Mouse (Mus musculus): Measurements from ENCODE around the gene Sec16a. TPM values are rescaled to one million over a fixed set of nuclear protein-coding genes. Genes with fewer than 3 reads are reported as not detected.

The Sec16a gene
- polyA plus RNA-seq, 1 experiment from 2014 or later = 40.5 TPM

DNA sequence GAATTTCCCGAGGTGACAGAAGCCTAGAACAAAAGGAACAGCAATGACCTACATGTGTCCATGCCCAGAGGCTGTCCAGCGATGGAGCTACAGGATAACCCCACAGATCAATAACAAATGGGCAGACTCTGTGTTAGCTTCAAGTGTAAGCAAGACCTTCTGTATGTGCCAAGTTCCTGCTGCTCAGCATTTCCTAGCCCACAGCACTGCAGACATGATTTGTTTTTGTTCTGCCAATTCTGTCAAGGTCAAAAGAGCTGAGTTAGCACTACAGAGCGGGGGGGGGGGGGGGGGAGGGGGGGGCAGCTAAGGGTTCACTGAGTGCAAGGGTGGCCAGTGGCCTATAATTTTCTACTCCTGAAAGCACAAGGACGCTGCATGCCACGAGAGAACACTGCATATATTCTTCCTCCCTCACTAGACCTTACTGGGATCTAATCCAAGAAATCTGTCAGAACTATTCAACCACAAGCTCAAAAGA lies 34.0 kb downstream of the Sec16a start:
- no peak for DNase-seq (ENCODE audit: low spot score)
- no peak overlapping the region for H3K27ac ChIP-seq (ENCODE audit: low read depth, low read length)
- H3K9me3 ChIP-seq (ENCODE audit: control insufficient read depth, low read length) = no peaks in the 10 kb centered on the region
- H3K36me3 ChIP-seq (ENCODE audit: control insufficient read depth, insufficient read depth, low read length) = peaks cover 16% of the 10 kb centered on the region; the same call in 1 of the 2 replicates
- WGBS = 90% methylated on average over 4 of the region's 5 CpGs
- ATAC-seq (ENCODE audit: insufficient read depth, low FRiP score, low TSS enrichment) = no peak
- H3K27me3 ChIP-seq (ENCODE audit: control insufficient read depth, insufficient read depth, low read length) = no peaks in the 10 kb centered on the region
- no peak overlapping the region for H3K4me3 ChIP-seq (ENCODE audit: low read depth, low read length)
- H3K4me1 ChIP-seq (ENCODE audit: control insufficient read depth, insufficient read depth, low read length) = peaks cover 9% of the 10 kb centered on the region
- H3K4me2 ChIP-seq (ENCODE audit: low read depth) = no peak overlapping the region
- H3K9ac ChIP-seq (ENCODE audit: low read length) = no peak overlapping the region

DNA sequence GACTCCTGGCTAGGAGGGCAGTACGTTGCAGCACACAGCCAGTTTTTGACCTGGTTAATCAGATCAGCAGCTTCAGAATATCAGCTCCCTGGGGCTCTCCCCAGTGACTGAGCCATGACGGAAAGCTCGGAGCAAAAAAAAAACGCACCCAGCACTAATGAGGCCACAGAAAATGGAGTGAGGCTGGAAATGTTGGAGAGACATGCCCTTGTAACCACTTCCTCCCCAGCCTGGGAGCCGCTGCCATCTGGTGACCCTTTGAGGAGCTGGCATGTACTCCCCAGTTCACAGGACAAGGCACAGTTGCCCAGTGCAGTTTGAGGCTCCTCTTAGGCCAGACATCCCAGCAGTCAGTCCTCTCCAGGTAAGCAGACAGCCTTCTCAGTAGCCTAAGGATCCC lies 34.9 kb downstream of the Sec16a start:
- Histone ChIP-seq H3K36me3 (ENCODE audit: control insufficient read depth, insufficient read depth, low read length) (peaks cover 11% of the 10 kb centered on the region; the same call in 1 of the 2 replicates), H3K9ac (ENCODE audit: low read length) (no peak overlapping the region), H3K4me2 (ENCODE audit: low read depth) (no peak overlapping the region), H3K4me1 (ENCODE audit: control insufficient read depth, insufficient read depth, low read length) (peaks cover 13% of the 10 kb centered on the region), H3K4me3 (ENCODE audit: low read depth, low read length) (no peak overlapping the region), H3K27ac (ENCODE audit: low read depth, low read length) (no peak overlapping the region), H3K27me3 (ENCODE audit: control insufficient read depth, insufficient read depth, low read length) (no peaks in the 10 kb centered on the region), H3K9me3 (ENCODE audit: control insufficient read depth, low read length) (no peaks in the 10 kb centered on the region)
- DNase-seq (ENCODE audit: low spot score) (no peak), ATAC-seq (ENCODE audit: insufficient read depth, low FRiP score, low TSS enrichment) (no peak)
- 71% methylated on average over 5 of the region's 5 CpGs for WGBS

DNA sequence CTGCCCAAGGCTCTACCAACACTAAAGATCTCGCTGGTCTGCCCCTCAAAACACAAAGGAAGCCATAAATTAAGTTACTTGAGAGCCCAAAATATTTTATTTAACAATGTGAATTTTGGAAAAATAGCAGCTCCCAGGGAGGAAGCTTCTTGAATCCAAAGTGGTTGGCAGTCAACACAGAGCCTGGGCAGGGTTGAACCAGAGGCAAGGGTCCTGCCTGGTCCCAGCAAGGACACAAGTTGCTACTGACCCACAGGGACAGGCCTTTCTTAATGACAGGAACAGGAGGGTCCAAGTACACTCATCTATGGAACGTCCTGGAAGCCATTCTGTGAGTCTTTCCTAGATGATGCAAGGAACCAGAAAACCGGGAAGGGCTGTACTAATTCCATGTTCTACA lies 35.7 kb downstream of the Sec16a start:
- ATAC-seq (ENCODE audit: insufficient read depth, low FRiP score, low TSS enrichment) = peak; percentile 42; the same call in 1 of the 2 replicates
- Histone ChIP-seq H3K4me3 (ENCODE audit: low read depth, low read length) (peak overlapping the region; percentile 88; the same call in 1 of the 2 replicates), H3K36me3 (ENCODE audit: control insufficient read depth, insufficient read depth, low read length) (peaks cover 9% of the 10 kb centered on the region; the same call in 1 of the 2 replicates), H3K9me3 (ENCODE audit: control insufficient read depth, low read length) (no peaks in the 10 kb centered on the region), H3K27ac (ENCODE audit: low read depth, low read length) (no peak overlapping the region), H3K27me3 (ENCODE audit: control insufficient read depth, insufficient read depth, low read length) (no peaks in the 10 kb centered on the region), H3K4me2 (ENCODE audit: low read depth) (no peak overlapping the region), H3K9ac (ENCODE audit: low read length) (no peak overlapping the region), H3K4me1 (ENCODE audit: control insufficient read depth, insufficient read depth, low read length) (peaks cover 13% of the 10 kb centered on the region)
- no peak for DNase-seq (ENCODE audit: low spot score)
- WGBS = 57% methylated on average over 3 of the region's 3 CpGs

DNA sequence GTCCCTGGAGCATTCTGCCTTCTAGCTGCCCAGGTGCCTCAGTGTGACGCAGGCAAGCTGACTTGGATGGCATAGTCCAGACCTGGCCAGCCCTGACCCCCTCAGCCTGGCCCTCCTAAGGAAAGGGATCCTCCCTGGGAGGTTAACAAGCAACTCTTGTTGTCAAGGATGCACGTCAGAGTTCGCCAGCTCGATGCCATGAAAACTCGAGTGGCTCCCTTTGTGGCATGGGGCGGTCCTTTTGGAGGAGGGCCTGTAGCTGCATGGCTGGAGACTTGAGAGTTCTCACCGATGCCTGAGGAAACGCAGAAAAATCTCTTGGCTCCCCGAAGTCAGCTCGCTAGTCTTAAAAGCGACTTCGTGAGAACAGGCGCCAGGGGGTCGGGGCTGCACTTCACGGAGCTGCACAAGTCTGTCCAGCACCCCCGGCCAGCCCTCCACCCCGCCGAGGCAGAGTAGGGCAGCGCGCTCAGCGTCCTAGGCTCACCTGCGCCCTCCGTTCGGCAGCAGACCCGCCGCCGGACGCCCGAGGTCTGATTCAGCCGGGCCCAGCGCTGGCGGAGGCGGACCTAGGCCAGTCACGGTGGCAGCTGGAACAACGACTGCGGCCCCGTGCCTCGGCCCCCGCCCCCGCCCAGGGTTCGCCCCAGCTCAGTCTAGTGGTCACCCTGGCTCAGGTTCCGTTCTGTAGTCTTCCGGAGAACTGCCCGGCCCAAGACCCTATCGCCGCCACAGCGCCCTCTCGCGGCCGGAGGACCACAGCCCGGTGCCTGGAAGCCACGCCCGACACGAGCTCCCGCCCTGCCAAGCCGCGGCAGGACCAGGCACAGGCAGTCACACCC lies 36.3 kb downstream of the Sec16a start, which contains the start of gene Inpp5e:
Gene Inpp5e, minus strand, starts transcription at position 689 of the 842 bp plus-strand sequence.
- WGBS = under 1% methylated on average over 57 of the region's 57 CpGs
- ATAC-seq (ENCODE audit: insufficient read depth, low FRiP score, low TSS enrichment) = peak; percentile 96
- H3K9ac ChIP-seq (ENCODE audit: low read length) = peak within 1 kb of the TSS; percentile 95
- H3K9me3 ChIP-seq (ENCODE audit: control insufficient read depth, low read length) = no peaks in the 10 kb centered on the region
- peak; percentile 96 for DNase-seq (ENCODE audit: low spot score)
- peak within 1 kb of the TSS; percentile 83 for H3K4me2 ChIP-seq (ENCODE audit: low read depth)
- H3K36me3 ChIP-seq (ENCODE audit: control insufficient read depth, insufficient read depth, low read length) = peaks cover 9% of the 10 kb centered on the region; the same call in 1 of the 2 replicates
- peak within 1 kb of the TSS; percentile 67 for H3K27ac ChIP-seq (ENCODE audit: low read depth, low read length)
- no peaks in the 10 kb centered on the region for H3K27me3 ChIP-seq (ENCODE audit: control insufficient read depth, insufficient read depth, low read length)
- peak within 1 kb of the TSS; percentile 88 for H3K4me3 ChIP-seq (ENCODE audit: low read depth, low read length)
- H3K4me1 ChIP-seq (ENCODE audit: control insufficient read depth, insufficient read depth, low read length) = peaks cover 13% of the 10 kb centered on the region

DNA sequence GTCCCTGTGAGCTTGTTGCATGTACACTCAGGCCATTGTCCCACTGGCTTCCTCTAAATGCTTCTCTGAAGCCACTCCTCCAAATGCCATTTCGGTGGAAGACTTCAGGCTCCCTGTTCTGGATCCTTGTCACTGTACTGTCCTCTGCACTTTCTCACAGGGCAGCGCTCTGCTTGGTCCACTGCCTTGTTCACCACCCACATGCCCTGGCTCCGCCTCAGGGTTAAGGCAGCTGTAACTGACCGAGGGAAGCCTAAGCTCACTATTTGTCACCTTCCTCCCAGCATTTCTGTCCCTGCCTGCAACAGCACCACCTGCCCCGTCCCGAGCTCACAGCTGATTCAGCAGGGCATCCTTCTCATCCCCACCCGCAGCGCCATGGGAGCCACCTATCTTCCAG lies 41.7 kb downstream of the Sec16a start:
- no peak for ATAC-seq (ENCODE audit: insufficient read depth, low FRiP score, low TSS enrichment)
- H3K9ac ChIP-seq (ENCODE audit: low read length) = no peak overlapping the region
- no peak overlapping the region for H3K4me2 ChIP-seq (ENCODE audit: low read depth)
- H3K4me1 ChIP-seq (ENCODE audit: control insufficient read depth, insufficient read depth, low read length) = peaks cover 12% of the 10 kb centered on the region
- H3K27ac ChIP-seq (ENCODE audit: low read depth, low read length) = no peak overlapping the region
- no peak for DNase-seq (ENCODE audit: low spot score)
- no peak overlapping the region for H3K4me3 ChIP-seq (ENCODE audit: low read depth, low read length)
- no peaks in the 10 kb centered on the region for H3K27me3 ChIP-seq (ENCODE audit: control insufficient read depth, insufficient read depth, low read length)
- peaks cover 13% of the 10 kb centered on the region for H3K36me3 ChIP-seq (ENCODE audit: control insufficient read depth, insufficient read depth, low read length)
- WGBS = 80% methylated on average over 8 of the region's 8 CpGs
- H3K9me3 ChIP-seq (ENCODE audit: control insufficient read depth, low read length) = no peaks in the 10 kb centered on the region

DNA sequence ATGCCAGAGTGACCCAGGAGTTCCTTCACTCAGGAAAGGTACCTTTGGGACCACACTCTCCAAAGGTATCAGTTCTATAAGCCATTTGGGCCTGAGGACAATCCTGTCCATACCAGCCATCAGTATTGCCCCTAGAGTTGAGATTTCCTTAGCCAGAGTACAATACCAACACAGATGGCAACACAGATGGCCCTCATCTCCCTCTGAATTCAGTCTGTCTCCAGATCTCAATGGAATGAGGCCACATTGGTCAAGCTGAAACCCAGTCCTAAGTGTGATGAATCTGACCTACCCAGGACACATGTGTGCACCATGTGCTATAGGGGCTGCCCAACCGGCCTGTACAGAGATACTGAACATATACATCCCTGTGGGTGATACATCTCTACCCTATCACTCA lies 42.8 kb downstream of the Sec16a start:
- H3K27me3 ChIP-seq (ENCODE audit: control insufficient read depth, insufficient read depth, low read length) = no peaks in the 10 kb centered on the region
- H3K27ac ChIP-seq (ENCODE audit: low read depth, low read length) = no peak overlapping the region
- H3K4me1 ChIP-seq (ENCODE audit: control insufficient read depth, insufficient read depth, low read length) = peaks cover 4% of the 10 kb centered on the region; the same call in 1 of the 2 replicates
- H3K4me3 ChIP-seq (ENCODE audit: low read depth, low read length) = no peak overlapping the region
- ATAC-seq (ENCODE audit: insufficient read depth, low FRiP score, low TSS enrichment) (no peak), DNase-seq (ENCODE audit: low spot score) (no peak)
- H3K36me3 ChIP-seq (ENCODE audit: control insufficient read depth, insufficient read depth, low read length) = peaks cover 18% of the 10 kb centered on the region
- no peak overlapping the region for H3K4me2 ChIP-seq (ENCODE audit: low read depth)
- 86% methylated on average over 1 of the region's 1 CpGs for WGBS
- no peaks in the 10 kb centered on the region for H3K9me3 ChIP-seq (ENCODE audit: control insufficient read depth, low read length)
- no peak overlapping the region for H3K9ac ChIP-seq (ENCODE audit: low read length)

DNA sequence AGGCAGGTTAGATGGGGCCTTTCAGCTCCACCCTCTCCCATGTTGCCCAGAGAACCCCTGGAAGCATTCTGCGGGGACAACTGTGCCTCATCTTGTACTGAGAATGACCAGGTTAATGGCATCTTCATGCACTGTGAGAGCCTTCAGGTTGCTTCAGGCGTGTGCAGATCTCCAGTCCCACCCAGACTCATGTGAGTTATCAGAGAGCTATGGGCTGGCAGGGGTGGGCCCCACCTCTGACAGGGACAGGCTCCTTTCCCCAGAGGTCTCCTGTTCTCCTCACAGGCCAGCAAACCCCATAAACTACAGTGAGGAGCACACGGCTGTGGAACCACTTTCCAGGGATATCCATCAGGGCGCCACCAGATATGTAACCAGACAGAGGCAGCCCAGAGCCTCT lies 44.0 kb downstream of the Sec16a start:
- no peak overlapping the region for H3K4me2 ChIP-seq (ENCODE audit: low read depth)
- no peak for DNase-seq (ENCODE audit: low spot score)
- H3K9ac ChIP-seq (ENCODE audit: low read length) = no peak overlapping the region
- peaks cover 4% of the 10 kb centered on the region; the same call in 1 of the 2 replicates for H3K4me1 ChIP-seq (ENCODE audit: control insufficient read depth, insufficient read depth, low read length)
- no peak for ATAC-seq (ENCODE audit: insufficient read depth, low FRiP score, low TSS enrichment)
- H3K4me3 ChIP-seq (ENCODE audit: low read depth, low read length) = no peak overlapping the region
- H3K9me3 ChIP-seq (ENCODE audit: control insufficient read depth, low read length) = no peaks in the 10 kb centered on the region
- peaks cover 24% of the 10 kb centered on the region for H3K36me3 ChIP-seq (ENCODE audit: control insufficient read depth, insufficient read depth, low read length)
- H3K27me3 ChIP-seq (ENCODE audit: control insufficient read depth, insufficient read depth, low read length) = no peaks in the 10 kb centered on the region
- no peak overlapping the region for H3K27ac ChIP-seq (ENCODE audit: low read depth, low read length)
- WGBS = 88% methylated on average over 4 of the region's 4 CpGs

DNA sequence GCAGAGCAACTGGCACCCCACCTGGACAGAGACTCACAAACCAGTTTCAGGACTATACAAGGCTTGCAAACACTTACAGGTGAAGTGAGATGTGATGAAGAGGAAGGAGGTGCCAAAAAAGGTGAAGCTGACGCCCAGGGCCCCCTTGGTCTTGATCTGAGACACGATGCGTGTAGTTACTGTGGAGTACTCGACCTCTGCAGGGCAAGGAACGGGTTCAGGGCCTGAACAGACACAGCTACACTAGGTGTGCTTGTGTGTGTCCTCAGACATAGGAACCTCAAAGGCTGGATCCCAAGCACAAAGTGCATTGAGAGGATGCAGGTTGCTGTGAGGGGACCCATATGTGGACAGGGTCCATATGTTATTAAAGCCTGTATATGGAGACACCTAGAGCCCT lies 44.7 kb downstream of the Sec16a start:
- H3K36me3 ChIP-seq (ENCODE audit: control insufficient read depth, insufficient read depth, low read length) = peaks cover 30% of the 10 kb centered on the region
- H3K4me1 ChIP-seq (ENCODE audit: control insufficient read depth, insufficient read depth, low read length) = peaks cover under 1% of the 10 kb centered on the region; the same call in 1 of the 2 replicates
- no peak overlapping the region for H3K4me3 ChIP-seq (ENCODE audit: low read depth, low read length)
- no peaks in the 10 kb centered on the region for H3K27me3 ChIP-seq (ENCODE audit: control insufficient read depth, insufficient read depth, low read length)
- WGBS = 90% methylated on average over 5 of the region's 5 CpGs
- DNase-seq (ENCODE audit: low spot score) (no peak), ATAC-seq (ENCODE audit: insufficient read depth, low FRiP score, low TSS enrichment) (no peak)
- H3K9me3 ChIP-seq (ENCODE audit: control insufficient read depth, low read length) = no peaks in the 10 kb centered on the region
- H3K9ac ChIP-seq (ENCODE audit: low read length) = no peak overlapping the region
- H3K4me2 ChIP-seq (ENCODE audit: low read depth) = no peak overlapping the region
- no peak overlapping the region for H3K27ac ChIP-seq (ENCODE audit: low read depth, low read length)

DNA sequence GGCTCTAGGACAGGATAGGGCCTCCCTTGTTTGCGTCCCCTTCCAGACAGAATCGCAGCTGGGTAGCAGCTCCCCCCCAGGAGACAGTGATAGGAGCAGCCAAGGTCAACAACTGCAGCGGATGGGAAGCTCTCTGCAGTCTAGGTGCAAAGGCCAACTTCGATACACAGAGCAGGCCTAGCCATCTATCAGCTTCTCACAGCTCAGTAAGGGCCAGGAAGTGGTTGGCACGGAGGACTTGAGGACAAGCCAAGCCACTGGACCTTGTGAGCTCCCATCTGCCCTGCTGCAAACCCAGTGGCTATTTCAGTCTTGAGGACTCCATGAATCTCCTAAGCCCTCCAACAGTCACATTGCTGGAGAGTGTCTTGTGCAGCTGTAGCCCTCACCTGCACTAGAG lies 45.4 kb downstream of the Sec16a start:
- no peak for ATAC-seq (ENCODE audit: insufficient read depth, low FRiP score, low TSS enrichment)
- Histone ChIP-seq H3K27me3 (ENCODE audit: control insufficient read depth, insufficient read depth, low read length) (no peaks in the 10 kb centered on the region), H3K36me3 (ENCODE audit: control insufficient read depth, insufficient read depth, low read length) (peaks cover 35% of the 10 kb centered on the region), H3K4me1 (ENCODE audit: control insufficient read depth, insufficient read depth, low read length) (no peaks in the 10 kb centered on the region), H3K27ac (ENCODE audit: low read depth, low read length) (no peak overlapping the region), H3K9me3 (ENCODE audit: control insufficient read depth, low read length) (no peaks in the 10 kb centered on the region), H3K4me3 (ENCODE audit: low read depth, low read length) (no peak overlapping the region), H3K4me2 (ENCODE audit: low read depth) (no peak overlapping the region), H3K9ac (ENCODE audit: low read length) (no peak overlapping the region)
- 92% methylated on average over 5 of the region's 5 CpGs for whole genome bisulfite sequencing
- no peak for DNase-seq (ENCODE audit: low spot score)
